Mouse (Mus musculus) kidney, embryonic 16.5 days (tissue): Measurements from ENCODE around the gene Pum1. TPM values are rescaled to one million over a fixed set of nuclear protein-coding genes. Genes with fewer than 3 reads are reported as not detected.

Experiments used
- ATAC-seq: fragments of 200-750 bp; cut with Nextera tagmentation; 2 replicates; pipeline ENCODE4 v1.8.0; 2017; ENCODE audit warnings: moderate TSS enrichment; ENCODE audit not compliant: low FRiP score, low TSS enrichment
- H3K27ac ChIP-seq: fragments of 300-500 bp; sonication (generic); 2 replicates; pipeline ENCODE4 v1.5.1; 2014; ENCODE audit warnings: low read length
- H3K27me3 ChIP-seq: fragments of 300-500 bp; sonication (generic); 2 replicates; pipeline ENCODE4 v1.6.1; 2014; ENCODE audit warnings: low read length, control low read depth, mixed read lengths; ENCODE audit not compliant: insufficient read depth
- H3K36me3 ChIP-seq: fragments of 300-500 bp; sonication (generic); 2 replicates; pipeline ENCODE4 v1.6.1; 2014; ENCODE audit warnings: low read length, control low read depth, mixed read lengths; ENCODE audit not compliant: insufficient read depth
- H3K4me1 ChIP-seq: fragments of 300-500 bp; sonication (generic); 2 replicates; pipeline ENCODE4 v1.6.1; 2014; ENCODE audit warnings: low read length, control low read depth, mixed read lengths; ENCODE audit not compliant: insufficient read depth
- H3K4me2 ChIP-seq: fragments of 300-500 bp; sonication (generic); replicated peaks from 2 replicates; pipeline ENCODE4 v1.6.1; 2014; ENCODE audit warnings: low read depth, low read length
- H3K4me3 ChIP-seq: fragments of 300-500 bp; sonication (generic); 2 replicates; pipeline ENCODE4 v1.5.1; 2014; ENCODE audit warnings: mild to moderate bottlenecking, low read length
- H3K9ac ChIP-seq: fragments of 300-500 bp; sonication (generic); replicated peaks from 2 replicates; pipeline ENCODE4 v1.6.1; 2014; ENCODE audit warnings: low read length
- H3K9me3 ChIP-seq: fragments of 300-500 bp; sonication (generic); 2 replicates; pipeline ENCODE4 v1.6.1; 2016; ENCODE audit warnings: low read length, control low read depth
- WGBS: fragments of 180-500 bp; shearing (Covaris S2); extraction: QIAGEN DNeasy Blood & Tissue Kit; methylation state at CpG from one replicate; pipeline ENCODE4 v1.1.7; 2014; 5-methylcytosine and 5-hydroxymethylcytosine counted together
- polyA plus RNA-seq: library from polyadenylated mRNA; unstranded; fragments of >200 nt; fragmentation: Nextera tagmentation; extraction: Ambion mirVana; gene quantifications from 2 replicates; pipeline ENCODE4 v1.2.1, GENCODE M21; 2015

Gene Pum1
- polyA plus RNA-seq, 1 experiment from 2014 or later, result 96.8 TPM

DNA sequence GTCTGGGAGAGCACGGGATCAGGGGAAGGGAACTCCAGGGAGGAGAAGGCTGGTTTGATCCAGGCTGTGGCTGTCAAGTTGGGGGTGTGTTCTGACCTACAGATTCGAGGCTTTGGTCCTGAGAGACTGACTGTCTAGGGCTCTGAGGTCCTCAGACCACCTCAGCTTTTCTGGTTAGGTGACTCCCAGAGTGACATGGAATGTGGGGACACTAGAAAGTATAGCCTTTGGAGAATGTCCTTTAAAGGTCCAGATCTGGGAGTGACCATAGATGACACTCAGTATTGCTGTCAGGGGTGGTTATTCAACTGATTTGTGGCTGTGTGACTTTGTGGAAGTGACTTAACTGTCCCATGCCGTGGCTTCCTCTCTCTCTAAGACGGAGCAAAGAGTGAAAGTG lies 131.7 kb downstream of the Pum1 start:
- H3K9ac ChIP-seq, result no peak overlapping the region
- H3K9me3 ChIP-seq, result no peaks in the 10 kb centered on the region
- no peaks in the 10 kb centered on the region for H3K27me3 ChIP-seq
- ATAC-seq, result no peak
- H3K4me3 ChIP-seq, result no peak overlapping the region
- peaks cover 41% of the 10 kb centered on the region for H3K4me1 ChIP-seq
- no peak overlapping the region for H3K27ac ChIP-seq
- no peaks in the 10 kb centered on the region for H3K36me3 ChIP-seq
- 25% methylated on average over 4 of the region's 4 CpGs for whole genome bisulfite sequencing
- no peak overlapping the region for H3K4me2 ChIP-seq

DNA sequence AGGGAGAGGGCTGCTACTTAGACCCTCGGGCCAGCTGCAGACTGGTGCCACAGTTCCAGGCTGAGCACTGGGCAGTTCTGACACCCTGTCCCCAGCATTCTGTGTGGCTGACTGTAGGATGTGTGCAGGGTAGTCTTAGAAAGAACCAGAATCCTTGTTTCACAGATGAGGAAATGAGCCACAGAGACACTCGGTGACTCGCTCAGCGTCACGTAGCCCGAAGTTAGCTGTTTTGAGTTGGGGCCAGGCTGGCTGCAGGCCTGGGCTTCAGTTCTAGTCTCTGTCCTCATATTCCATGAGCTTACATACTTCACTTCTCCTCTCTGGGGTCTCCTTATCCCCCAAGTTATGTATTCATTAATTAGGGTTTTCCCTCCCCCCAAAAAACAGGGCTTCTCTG lies 132.8 kb downstream of the Pum1 start:
- no peaks in the 10 kb centered on the region for H3K27me3 ChIP-seq
- ATAC-seq, result no peak

DNA sequence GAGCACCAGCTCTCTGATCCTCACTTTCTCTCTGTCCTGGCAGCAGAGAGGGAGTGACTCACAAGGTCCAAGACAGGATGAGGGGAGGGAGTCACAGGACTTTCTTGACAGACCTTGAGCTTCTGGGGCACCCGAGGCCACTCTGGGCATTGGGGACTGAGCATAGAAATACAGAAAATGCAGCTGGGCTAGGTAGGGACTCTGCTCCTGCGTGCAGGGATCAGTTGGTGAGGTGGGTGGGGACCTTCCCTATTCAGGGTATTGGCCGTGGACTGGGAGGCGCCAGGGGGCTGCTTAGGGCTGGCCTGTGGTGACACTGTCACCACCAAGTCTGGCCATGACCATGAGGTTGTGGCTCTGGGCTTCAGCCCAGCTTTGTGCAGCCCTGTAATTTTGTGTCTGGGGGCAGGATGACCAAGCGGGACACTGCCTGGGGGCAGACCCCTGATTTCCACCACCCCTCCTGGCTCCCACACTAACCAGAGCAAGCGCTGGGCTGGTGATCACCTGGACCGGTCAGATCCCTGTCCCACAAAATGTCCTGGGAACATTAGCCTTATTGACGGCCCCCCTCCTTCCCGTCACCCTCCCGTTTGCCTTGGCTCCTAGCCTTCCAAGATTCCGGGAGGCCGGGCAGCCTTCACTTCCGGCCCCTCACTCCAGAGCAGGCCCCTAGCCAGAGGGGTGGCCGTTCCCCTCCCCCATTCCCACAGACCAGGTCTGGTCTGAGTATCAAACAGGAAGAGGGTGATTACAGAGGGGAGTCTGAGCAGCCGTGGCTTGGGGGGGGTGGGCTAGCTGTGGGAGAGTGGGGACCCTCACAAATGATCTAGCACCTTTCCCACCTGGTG lies 134.3 kb downstream of the Pum1 start:
- H3K4me2 ChIP-seq, result peak overlapping the region; percentile 24
- H3K4me3 ChIP-seq, result no peak overlapping the region
- H3K27me3 ChIP-seq, result no peaks in the 10 kb centered on the region
- 21% methylated on average over 15 of the region's 15 CpGs for WGBS
- peak; percentile 39 for ATAC-seq
- H3K4me1 ChIP-seq, result peaks cover 55% of the 10 kb centered on the region
- H3K36me3 ChIP-seq, result no peaks in the 10 kb centered on the region
- H3K9me3 ChIP-seq, result no peaks in the 10 kb centered on the region
- H3K27ac ChIP-seq, result peak overlapping the region; percentile 32
- peak overlapping the region; percentile 29; the same call in 1 of the 2 replicates for H3K9ac ChIP-seq

More for the DNA sequence above, 132.8 kb downstream of the Pum1 start:
- no peaks in the 10 kb centered on the region for H3K9me3 ChIP-seq
- peaks cover 46% of the 10 kb centered on the region for H3K4me1 ChIP-seq
- WGBS, result 89% methylated on average over 6 of the region's 6 CpGs
- no peak overlapping the region for H3K9ac ChIP-seq
- H3K27ac ChIP-seq, result no peak overlapping the region
- no peak overlapping the region for H3K4me3 ChIP-seq
- H3K4me2 ChIP-seq, result no peak overlapping the region
- H3K36me3 ChIP-seq, result no peaks in the 10 kb centered on the region

DNA sequence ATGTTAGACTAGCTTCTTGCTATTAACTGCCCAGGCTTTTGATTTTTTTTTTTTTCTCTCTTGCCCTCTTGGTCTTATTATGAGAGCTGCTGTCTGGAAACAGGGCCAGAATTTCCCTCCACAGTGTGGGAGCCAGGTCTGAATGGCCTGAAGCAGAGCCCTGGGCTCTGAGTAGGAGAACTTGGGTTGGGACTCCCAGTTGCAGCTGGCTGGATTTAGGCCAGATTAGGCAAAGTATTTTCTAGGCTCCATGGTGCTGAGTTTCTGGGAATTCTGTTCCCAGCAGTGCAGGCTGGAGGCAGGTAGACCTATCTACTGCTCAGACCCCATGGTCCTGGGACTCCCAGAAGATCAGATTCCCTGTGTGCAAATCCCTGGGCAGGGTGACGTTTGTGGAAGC lies 135.3 kb downstream of the Pum1 start:
- Histone ChIP-seq H3K4me3 (no peak overlapping the region), H3K27ac (peak overlapping the region; percentile 32), H3K27me3 (no peaks in the 10 kb centered on the region), H3K4me1 (peaks cover 50% of the 10 kb centered on the region), H3K9ac (0 out of 2 replicates have a peak overlapping the region, but pooled peaks have one; percentile 19), H3K36me3 (no peaks in the 10 kb centered on the region), H3K9me3 (no peaks in the 10 kb centered on the region), H3K4me2 (no peak overlapping the region)
- ATAC-seq, result no peak
- WGBS, result 43% methylated on average over 1 of the region's 1 CpGs

DNA sequence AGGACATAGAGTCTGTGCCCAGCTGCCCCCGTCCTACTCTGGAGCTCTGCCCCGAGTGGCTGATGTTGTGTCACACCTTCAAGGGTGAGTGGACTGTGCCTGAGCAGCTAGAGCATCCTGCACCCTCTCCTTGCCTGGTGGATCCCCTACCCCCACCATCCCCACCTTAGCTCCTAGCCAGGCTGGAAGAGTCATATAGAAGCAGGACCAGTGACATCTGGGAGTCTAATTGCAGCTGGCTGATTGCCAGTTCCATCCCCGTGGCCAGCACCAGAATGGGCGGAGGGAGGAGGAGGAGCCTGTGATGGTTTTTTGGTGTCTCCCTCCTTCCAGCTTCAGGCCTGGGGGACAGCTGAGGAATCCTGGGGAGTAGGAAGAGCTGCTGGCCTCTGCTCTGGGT lies 136.0 kb downstream of the Pum1 start:
- 24% methylated on average over 4 of the region's 4 CpGs for WGBS
- no peak overlapping the region for H3K27ac ChIP-seq

DNA sequence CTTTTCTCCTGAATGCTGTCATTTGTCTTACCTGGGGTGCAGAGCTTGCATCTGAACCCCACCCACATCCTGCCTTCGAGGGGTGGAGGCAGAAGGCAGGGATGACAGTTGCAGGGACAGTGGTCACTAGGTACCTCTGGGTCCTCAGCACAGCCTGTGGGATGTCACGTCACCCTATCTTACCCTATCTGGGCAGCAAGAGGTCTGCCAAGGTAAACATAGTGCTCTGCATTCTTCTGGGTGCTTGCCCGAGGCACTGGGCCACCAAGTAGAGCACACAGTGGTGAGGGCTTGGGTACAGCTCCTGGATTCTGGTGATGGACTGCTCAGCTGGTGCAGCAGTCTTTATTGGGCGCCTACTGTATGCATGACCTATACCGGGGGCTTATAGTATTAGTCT lies 136.5 kb downstream of the Pum1 start:
- WGBS, result 61% methylated on average over 5 of the region's 5 CpGs
- H3K9ac ChIP-seq, result no peak overlapping the region
- H3K9me3 ChIP-seq, result no peaks in the 10 kb centered on the region
- no peaks in the 10 kb centered on the region for H3K27me3 ChIP-seq
- no peak overlapping the region for H3K4me2 ChIP-seq
- H3K4me1 ChIP-seq, result peaks cover 45% of the 10 kb centered on the region
- no peak overlapping the region for H3K4me3 ChIP-seq
- no peak overlapping the region for H3K27ac ChIP-seq
- no peak for ATAC-seq
- no peaks in the 10 kb centered on the region for H3K36me3 ChIP-seq

More for the DNA sequence above, 136.0 kb downstream of the Pum1 start:
- H3K9ac ChIP-seq, result 0 out of 2 replicates have a peak overlapping the region, but pooled peaks have one; percentile 19
- H3K27me3 ChIP-seq, result no peaks in the 10 kb centered on the region
- H3K36me3 ChIP-seq, result no peaks in the 10 kb centered on the region
- peak; percentile 22 for ATAC-seq
- peaks cover 47% of the 10 kb centered on the region for H3K4me1 ChIP-seq
- H3K4me2 ChIP-seq, result no peak overlapping the region
- no peaks in the 10 kb centered on the region for H3K9me3 ChIP-seq
- no peak overlapping the region for H3K4me3 ChIP-seq

DNA sequence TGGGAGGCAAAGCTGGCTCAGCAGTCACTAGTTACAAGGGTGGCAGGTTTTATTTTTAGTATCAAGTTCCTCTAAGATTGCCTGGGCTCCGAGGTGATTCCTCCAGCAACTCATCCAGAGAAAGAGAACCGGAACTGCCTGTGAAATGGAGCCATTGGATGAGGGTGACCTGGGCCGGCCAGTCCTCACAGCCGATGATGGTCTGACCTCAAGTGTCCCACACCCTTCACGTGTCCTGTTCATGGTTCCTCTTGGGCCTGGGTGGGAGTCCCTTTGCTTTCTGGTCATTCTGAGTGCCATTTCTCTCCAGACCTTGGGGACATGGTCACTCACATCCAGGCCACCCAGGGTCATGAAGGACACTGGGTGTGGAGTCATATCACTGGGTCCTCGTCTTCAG lies 137.0 kb downstream of the Pum1 start:
- H3K27ac ChIP-seq, result no peak overlapping the region
- peaks cover 45% of the 10 kb centered on the region for H3K4me1 ChIP-seq
- H3K9me3 ChIP-seq, result no peaks in the 10 kb centered on the region
- H3K4me3 ChIP-seq, result no peak overlapping the region
- 66% methylated on average over 6 of the region's 6 CpGs for WGBS
- H3K27me3 ChIP-seq, result no peaks in the 10 kb centered on the region
- no peak overlapping the region for H3K4me2 ChIP-seq
- ATAC-seq, result no peak
- H3K36me3 ChIP-seq, result no peaks in the 10 kb centered on the region
- no peak overlapping the region for H3K9ac ChIP-seq

DNA sequence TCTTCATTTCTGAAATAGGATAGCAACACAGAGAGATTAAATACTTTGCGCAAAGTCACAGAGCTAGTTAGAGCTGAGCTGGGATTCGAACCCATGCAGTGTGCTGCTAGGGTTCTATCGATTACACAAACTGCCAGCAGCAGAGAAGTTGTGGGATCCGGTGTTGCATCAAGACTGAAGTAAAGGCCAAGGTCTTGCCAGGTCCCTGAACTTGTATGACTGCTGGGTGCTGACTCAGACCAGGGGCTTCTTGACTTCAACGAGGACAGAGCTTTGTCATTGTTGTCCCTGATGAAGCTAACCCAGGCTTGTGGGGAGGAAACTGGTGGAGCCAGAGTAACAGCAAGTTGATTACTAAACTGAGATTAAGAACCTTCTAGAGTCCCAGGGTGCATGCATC lies 138.1 kb downstream of the Pum1 start:
- no peak for ATAC-seq
- H3K9me3 ChIP-seq, result no peaks in the 10 kb centered on the region
- H3K4me3 ChIP-seq, result no peak overlapping the region
- no peaks in the 10 kb centered on the region for H3K27me3 ChIP-seq
- peaks cover 45% of the 10 kb centered on the region for H3K4me1 ChIP-seq
- no peaks in the 10 kb centered on the region for H3K36me3 ChIP-seq
- 90% methylated on average over 5 of the region's 5 CpGs for WGBS
- H3K27ac ChIP-seq, result no peak overlapping the region
- no peak overlapping the region for H3K4me2 ChIP-seq
- no peak overlapping the region for H3K9ac ChIP-seq

DNA sequence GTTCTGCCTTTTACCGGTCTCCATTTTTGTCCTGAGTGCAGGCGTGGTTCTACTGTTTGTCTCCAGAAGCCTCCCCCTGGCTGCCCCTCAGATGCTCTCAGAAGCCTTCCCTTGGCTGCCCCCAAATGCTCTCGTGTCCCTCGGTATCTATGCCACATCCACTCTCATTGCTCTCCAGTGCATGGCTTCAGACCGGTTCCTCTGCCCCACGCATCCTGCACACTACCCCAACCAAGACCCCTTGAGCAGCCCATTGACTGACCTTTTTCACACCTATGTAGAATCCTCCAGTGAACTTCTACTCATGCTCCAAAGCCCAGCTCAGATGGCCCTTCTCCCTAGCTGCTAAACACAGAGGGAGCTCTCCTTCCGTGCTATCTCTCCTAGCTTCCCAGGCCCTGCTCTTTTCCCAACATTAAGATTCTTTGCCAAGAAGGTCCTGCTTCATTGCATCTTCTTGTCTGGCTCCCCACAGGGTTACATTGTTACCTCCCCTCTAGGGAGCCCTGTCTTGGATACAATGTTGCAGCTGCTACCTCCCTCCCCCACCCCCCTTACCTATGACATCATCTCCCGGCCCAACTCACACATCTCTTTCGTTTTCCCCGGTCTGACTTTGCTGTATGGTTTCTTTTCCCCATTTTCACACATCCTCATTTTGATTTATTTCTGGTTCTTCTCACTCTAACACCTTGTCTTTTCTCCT lies 138.7 kb downstream of the Pum1 start:
- no peak for ATAC-seq
- WGBS, result 54% methylated on average over 10 of the region's 10 CpGs
- Histone ChIP-seq H3K27me3 (no peaks in the 10 kb centered on the region), H3K4me3 (no peak overlapping the region), H3K9me3 (no peaks in the 10 kb centered on the region), H3K4me1 (peaks cover 44% of the 10 kb centered on the region), H3K27ac (peak overlapping the region; percentile 36; the same call in 1 of the 2 replicates), H3K36me3 (no peaks in the 10 kb centered on the region), H3K4me2 (0 out of 2 replicates have a peak overlapping the region, but pooled peaks have one; percentile 19), H3K9ac (no peak overlapping the region)

DNA sequence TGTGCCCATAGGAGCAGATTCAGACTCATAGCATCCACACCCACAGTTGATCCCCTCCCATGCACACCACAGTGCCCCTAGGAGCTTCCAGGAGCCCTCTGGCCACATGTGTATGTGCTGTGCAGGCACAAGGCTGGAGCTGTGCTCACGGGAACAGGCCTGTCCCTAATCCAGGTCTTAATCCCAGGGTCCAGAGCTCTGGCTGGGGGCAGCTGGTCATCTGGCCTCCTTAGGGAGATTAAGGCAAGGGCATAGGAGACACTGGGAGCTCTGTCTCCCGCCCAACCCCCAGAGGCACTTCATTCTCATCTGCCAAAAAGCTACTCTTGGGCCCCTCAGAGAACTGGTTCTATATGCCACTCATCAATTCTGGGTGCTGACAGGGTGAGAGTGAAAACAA lies 140.5 kb downstream of the Pum1 start:
- 91% methylated on average over 2 of the region's 2 CpGs for WGBS
- Histone ChIP-seq H3K36me3 (no peaks in the 10 kb centered on the region), H3K27me3 (no peaks in the 10 kb centered on the region), H3K4me1 (peaks cover 26% of the 10 kb centered on the region), H3K4me2 (no peak overlapping the region), H3K4me3 (no peak overlapping the region), H3K9me3 (no peaks in the 10 kb centered on the region), H3K9ac (no peak overlapping the region), H3K27ac (no peak overlapping the region)
- no peak for ATAC-seq
